Mouse (Mus musculus) G1E-ER4 (cell line): ENCODE data around the gene Kcnj10. TPM values are rescaled to one million over a fixed set of nuclear protein-coding genes. Genes with fewer than 3 reads are reported as not detected.

Experiments
- GATA1 ChIP-seq: IDR thresholded peaks from one replicate; pipeline ENCODE4 v1.8.0; 2012; ENCODE audit warnings: low read length, inconsistent platforms
- polyA plus RNA-seq: library from polyadenylated mRNA; stranded (reverse); fragments of >175 nt; gene quantifications from 2 replicates; pipeline ENCODE4 v1.2.3, GENCODE M21; 2012

The Kcnj10 gene
- polyA plus RNA-seq, 1 experiment = not detected

GRCm38 (mm10) chr1:172341386-172341785 lies 376 bp downstream of the Kcnj10 start:
- no peak for TF ChIP-seq GATA1

GRCm38 (mm10) chr1:172342729-172343128 lies 1.7 kb downstream of the Kcnj10 start:
- TF ChIP-seq GATA1 = no peak

DNA sequence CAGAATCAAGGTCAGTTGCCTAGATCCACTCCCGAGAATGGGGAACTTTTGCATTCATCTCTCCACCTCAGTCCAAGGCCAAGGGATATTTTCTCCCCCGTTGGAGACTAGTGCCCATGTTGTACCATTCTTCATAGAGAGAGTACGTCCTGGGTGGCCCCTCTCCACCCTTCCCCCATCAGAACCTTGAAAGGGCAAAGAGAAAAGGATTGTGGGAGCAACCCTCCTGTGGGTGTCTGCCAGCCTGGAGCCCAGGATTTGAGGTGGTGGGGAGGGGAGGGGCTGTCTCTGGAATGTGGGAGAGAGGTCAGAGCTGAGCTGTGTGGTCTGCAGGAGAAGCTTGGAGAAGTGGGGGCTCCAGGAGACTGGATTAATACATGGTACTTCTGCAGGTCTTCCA lies 2.9 kb downstream of the Kcnj10 start:
- no peak for TF ChIP-seq GATA1

- no peak for TF ChIP-seq GATA1
Observed at GRCm38 (mm10) chr1:172344820-172345219, 3.8 kb downstream of the Kcnj10 start.

DNA sequence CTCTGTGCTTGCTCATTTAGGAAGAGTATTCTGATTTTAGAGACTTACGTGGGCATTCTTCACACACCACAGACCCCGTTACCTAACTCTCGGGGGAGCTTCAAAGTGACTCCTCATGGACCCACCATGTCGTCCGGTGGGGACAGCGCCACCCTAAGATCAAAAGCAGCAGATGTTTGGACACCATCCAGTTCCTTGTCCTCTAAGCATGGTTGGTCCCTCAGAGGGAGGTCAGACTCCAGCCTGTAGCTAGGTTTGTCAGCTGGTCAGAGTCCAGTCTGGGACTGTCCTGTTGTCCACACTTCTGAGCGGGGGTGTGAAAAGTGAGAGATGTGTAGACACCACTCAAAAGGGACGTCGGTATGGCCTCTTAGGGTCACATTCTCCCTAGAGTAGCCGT lies 5.7 kb downstream of the Kcnj10 start:
- TF ChIP-seq GATA1 = no peak

DNA sequence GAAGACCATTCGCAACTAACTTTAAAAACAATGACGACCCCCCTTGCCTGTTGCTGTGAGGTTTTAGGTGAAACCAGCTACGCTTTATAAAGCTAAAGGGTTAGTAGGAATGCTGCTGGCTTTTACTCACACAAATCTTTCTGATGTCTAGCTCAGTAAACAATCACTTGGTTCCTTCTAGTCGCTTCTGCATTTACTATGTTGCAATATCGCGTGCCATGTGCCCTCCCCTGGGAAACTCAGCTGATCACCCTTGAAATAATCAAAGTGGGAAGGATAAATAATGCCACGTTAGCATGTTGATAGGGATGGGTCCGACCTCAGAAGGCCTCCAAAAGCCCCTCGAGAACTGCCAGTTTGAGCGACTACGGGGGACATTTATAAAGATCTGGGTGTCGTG lies 6.4 kb downstream of the Kcnj10 start:
- TF ChIP-seq GATA1 = no peak

GRCm38 (mm10) chr1:172349504-172349903 lies 8.5 kb downstream of the Kcnj10 start:
- TF ChIP-seq GATA1 = no peak

- TF ChIP-seq GATA1 = no peak
Observed at GRCm38 (mm10) chr1:172349916-172350812, 9.2 kb downstream of the Kcnj10 start.

- no peak for TF ChIP-seq GATA1
Observed at GRCm38 (mm10) chr1:172352001-172352400, 11.0 kb downstream of the Kcnj10 start.

DNA sequence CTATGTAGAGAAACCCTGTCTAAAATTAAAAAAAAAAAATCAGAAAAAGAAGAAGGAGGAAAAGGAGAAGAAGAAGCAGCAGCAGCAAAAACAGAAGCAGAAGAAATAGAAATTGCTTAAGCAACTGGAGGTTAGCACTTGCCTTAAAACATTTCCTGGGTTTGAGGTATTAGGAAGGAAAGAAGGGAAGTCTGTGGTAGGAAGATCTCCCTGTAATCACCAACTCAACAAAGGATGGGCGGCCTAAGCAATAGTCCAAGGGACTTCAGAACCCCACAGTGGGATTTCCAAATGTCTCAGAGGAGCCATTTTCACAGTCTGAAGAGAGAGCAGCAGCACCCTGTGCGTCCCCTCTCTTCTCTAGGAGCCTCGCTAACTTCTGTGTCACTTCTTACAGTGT lies 11.4 kb downstream of the Kcnj10 start:
- TF ChIP-seq GATA1 = no peak

- no peak for TF ChIP-seq GATA1
Observed at GRCm38 (mm10) chr1:172355336-172355735, 14.3 kb downstream of the Kcnj10 start.

DNA sequence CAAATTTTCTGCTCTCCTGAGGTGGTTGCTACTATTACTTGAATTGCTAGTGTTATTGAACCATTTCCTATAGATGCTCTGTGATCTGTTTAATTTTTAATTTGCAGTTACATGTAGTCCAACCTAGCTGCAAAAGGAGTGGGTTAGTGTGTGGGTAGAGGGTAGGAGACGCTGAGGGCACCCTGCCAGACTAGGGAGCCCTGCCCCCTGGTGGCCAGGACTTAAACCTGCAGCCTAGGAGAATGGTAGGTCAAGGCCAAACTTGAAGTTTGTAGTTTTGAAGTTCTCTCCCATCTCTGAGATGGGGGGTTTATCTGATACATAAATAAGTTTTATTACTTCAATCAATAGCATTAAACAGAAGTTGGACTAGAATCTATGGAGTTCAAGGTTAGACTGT lies 16.5 kb downstream of the Kcnj10 start:
- TF ChIP-seq GATA1 = no peak

GRCm38 (mm10) chr1:172358341-172358740 lies 17.3 kb downstream of the Kcnj10 start:
- no peak for TF ChIP-seq GATA1

GRCm38 (mm10) chr1:172364684-172365083 lies 23.7 kb downstream of the Kcnj10 start:
- no peak for TF ChIP-seq GATA1

DNA sequence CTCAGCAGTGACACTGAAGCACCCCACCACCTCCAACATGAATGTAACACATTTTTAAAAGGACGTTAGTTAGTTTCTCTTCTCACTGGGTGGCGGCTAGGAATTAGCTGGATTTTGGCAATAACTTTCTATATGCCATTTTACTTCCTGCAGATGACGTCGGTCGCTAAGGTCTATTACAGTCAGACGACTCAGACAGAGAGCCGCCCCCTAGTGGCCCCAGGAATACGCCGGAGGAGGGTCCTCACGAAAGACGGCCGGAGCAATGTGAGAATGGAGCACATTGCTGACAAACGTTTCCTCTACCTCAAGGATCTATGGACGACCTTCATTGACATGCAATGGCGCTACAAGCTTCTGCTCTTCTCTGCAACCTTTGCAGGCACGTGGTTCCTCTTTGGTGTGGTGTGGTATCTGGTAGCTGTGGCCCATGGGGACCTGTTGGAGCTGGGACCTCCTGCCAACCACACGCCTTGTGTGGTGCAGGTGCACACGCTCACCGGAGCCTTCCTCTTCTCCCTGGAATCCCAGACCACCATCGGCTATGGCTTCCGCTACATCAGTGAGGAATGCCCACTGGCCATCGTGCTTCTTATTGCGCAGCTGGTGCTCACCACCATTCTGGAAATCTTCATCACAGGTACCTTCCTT lies 27.9 kb downstream of the Kcnj10 start:
- TF ChIP-seq GATA1 = no peak

DNA sequence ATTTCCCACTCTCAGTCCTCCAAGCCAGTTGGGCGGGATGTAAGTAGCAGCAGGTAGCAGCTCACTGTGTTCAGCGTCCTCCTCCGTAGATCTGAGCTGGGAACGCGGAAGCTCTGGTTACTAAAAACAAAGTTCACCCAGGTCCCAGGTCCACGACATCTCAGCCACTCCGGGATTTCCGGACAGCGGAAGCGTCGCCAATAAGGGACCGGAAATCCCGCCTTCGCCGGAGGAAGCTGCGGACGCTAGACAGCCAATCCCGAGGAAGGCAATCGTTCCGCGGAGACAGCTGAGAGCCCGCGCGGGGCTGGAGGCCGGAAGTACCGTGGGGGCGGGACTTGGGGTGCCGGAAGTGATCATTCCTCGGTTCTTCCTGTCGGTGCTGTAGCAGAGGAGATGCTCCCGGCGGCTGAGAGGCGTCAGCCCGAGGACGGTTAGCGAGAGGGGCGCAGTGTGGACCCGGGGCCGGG lies 35.2 kb downstream of the Kcnj10 start, which contains the start of gene Pigm:
Pigm (plus strand) TSS at position 349 of the 470 bp plus-strand sequence.
- no peak for TF ChIP-seq GATA1

DNA sequence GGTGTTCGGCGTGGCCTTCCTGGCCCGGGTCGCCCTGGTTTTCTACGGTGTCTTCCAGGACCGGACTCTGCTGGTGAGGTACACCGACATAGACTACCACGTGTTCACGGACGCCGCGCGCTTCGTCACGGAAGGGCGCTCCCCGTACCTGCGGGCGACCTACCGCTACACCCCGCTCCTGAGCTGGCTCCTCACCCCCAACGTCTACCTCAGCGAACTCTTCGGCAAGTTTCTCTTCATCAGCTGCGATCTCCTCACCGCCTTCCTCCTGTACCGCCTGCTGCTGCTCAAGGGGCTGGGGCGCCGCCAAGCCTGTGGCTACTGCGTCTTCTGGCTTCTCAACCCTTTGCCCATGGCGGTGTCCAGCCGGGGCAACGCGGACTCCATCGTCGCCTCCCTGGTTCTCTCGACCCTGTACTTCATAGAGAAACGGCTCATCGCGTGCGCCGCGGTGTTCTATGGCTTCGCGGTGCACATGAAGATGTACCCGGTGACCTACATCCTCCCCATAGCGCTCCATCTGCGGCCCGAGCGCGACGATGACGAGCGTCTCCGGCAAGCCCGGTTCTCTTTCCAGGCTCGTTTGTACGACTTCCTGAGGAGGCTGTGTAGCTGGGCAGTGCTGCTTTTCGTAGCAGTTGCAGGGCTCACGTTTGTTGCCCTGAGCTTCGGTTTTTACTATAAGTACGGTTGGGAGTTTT lies 35.9 kb downstream of the Kcnj10 start:
- no peak for TF ChIP-seq GATA1
